Mouse (Mus musculus): ENCODE measurements around the gene Spdye4a. TPM values are rescaled to one million over a fixed set of nuclear protein-coding genes. Genes with fewer than 3 reads are reported as not detected.

Gene Spdye4a
- total and polyA plus RNA-seq, 2 experiments from 2014 or later, result not detected

DNA sequence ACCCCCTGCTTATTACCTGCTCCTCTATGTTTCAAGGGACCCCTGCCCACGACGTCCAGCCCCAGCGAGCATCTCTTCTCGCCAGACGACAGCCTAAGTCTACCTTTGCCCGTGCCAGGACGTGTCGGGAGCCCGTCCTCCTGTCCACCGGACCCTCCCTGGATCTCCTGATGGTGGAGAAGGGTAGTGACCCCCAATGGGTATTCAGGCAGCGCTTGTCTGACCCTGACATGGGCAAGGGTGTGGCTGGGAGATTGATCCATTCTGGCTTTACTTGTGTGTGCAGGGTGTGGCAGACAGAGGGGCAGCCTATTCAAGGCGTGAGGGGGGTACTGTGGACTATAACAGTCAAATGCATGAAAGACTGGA lies 43.4 kb upstream of the Spdye4a start:
- DNase-seq (ENCODE audit: low spot score), result no peak
- Histone ChIP-seq H3K4me1 (ENCODE audit: control insufficient read depth, insufficient read depth) (peaks cover 15% of the 10 kb centered on the region), H3K9ac (replicated peaks; ENCODE audit: low read depth, low read length) (peak overlapping the region; percentile 90), H3K4me3 (ENCODE audit: low read depth, low read length) (peak overlapping the region; percentile 98), H3K4me2 (ENCODE audit: low read depth, low read length) (peak overlapping the region; percentile 99), H3K36me3 (replicated peaks; ENCODE audit: control insufficient read depth, insufficient read depth, low read length) (no peaks in the 10 kb centered on the region), H3K27ac (ENCODE audit: low read depth) (peak overlapping the region; percentile 53), H3K27me3 (ENCODE audit: control insufficient read depth, insufficient read depth, low read length) (no peaks in the 10 kb centered on the region), H3K9me3 (replicated peaks; ENCODE audit: control insufficient read depth, low read length) (no peaks in the 10 kb centered on the region)
- peak; percentile 7; the same call in 1 of the 2 replicates for ATAC-seq (ENCODE audit: insufficient read depth, low read depth)
- WGBS, result 4% methylated on average over 12 of the region's 12 CpGs
- TF ChIP-seq EP300 (IDR thresholded peaks at IDR 0.05; ENCODE audit: low read depth), result no peak
- TF ChIP-seq CTCF (IDR thresholded peaks at IDR 0.05; ENCODE audit: low read depth), result no peak

- Histone ChIP-seq H3K27me3 (ENCODE audit: control insufficient read depth, insufficient read depth, low read length) (no peaks in the 10 kb centered on the region), H3K4me1 (ENCODE audit: control insufficient read depth, insufficient read depth) (peaks cover 15% of the 10 kb centered on the region), H3K4me2 (ENCODE audit: low read depth, low read length) (peak within 1 kb of the TSS; percentile 99), H3K9me3 (replicated peaks; ENCODE audit: control insufficient read depth, low read length) (no peaks in the 10 kb centered on the region), H3K9ac (replicated peaks; ENCODE audit: low read depth, low read length) (peak within 1 kb of the TSS; percentile 90), H3K27ac (ENCODE audit: low read depth) (peak within 1 kb of the TSS; percentile 53), H3K4me3 (ENCODE audit: low read depth, low read length) (peak within 1 kb of the TSS; percentile 98), H3K36me3 (replicated peaks; ENCODE audit: control insufficient read depth, insufficient read depth, low read length) (no peaks in the 10 kb centered on the region)
- DNase-seq (ENCODE audit: low spot score) (peak; percentile 29), ATAC-seq (ENCODE audit: insufficient read depth, low read depth) (peak; percentile 79)
- TF ChIP-seq CTCF (IDR thresholded peaks at IDR 0.05; ENCODE audit: low read depth), result no peak
- no peak for TF ChIP-seq EP300 (IDR thresholded peaks at IDR 0.05; ENCODE audit: low read depth)
- WGBS, result under 1% methylated on average over 67 of the region's 79 CpGs
Measured at GRCm38 (mm10) chr5:143269363-143270150, 42.9 kb upstream of the Spdye4a start, which contains the start of gene Zfp316. Gene Zfp316, minus strand, starts transcription at chr5:143270022.

DNA sequence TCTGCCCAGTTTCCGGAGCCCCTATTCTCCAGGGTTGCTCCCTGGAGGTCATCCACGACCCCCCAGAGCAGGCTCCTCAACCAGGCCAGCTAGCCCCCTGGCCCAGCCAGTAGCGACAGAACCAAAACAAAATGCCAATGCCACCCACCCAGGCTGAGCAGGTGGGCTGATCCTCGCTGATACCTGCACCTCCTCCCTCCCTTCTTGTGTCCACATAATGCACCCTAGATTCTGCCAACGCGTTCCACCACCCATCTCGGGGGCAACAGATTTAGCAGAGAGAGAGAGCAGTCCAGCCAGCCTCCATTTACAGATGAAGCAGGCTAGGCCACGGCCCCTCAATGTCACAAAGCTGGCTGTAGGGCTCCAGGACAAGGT lies 42.3 kb upstream of the Spdye4a start:
- peak overlapping the region; percentile 90 for H3K9ac ChIP-seq (replicated peaks; ENCODE audit: low read depth, low read length)
- H3K36me3 ChIP-seq (replicated peaks; ENCODE audit: control insufficient read depth, insufficient read depth, low read length), result no peaks in the 10 kb centered on the region
- peak overlapping the region; percentile 99 for H3K4me2 ChIP-seq (ENCODE audit: low read depth, low read length)
- WGBS, result 28% methylated on average over 8 of the region's 8 CpGs
- TF ChIP-seq CTCF (IDR thresholded peaks at IDR 0.05; ENCODE audit: low read depth), result no peak
- no peak for TF ChIP-seq EP300 (IDR thresholded peaks at IDR 0.05; ENCODE audit: low read depth)
- peak overlapping the region; percentile 98 for H3K4me3 ChIP-seq (ENCODE audit: low read depth, low read length)
- H3K9me3 ChIP-seq (replicated peaks; ENCODE audit: control insufficient read depth, low read length), result no peaks in the 10 kb centered on the region
- H3K27ac ChIP-seq (ENCODE audit: low read depth), result no peak overlapping the region
- H3K4me1 ChIP-seq (ENCODE audit: control insufficient read depth, insufficient read depth), result peaks cover 15% of the 10 kb centered on the region
- H3K27me3 ChIP-seq (ENCODE audit: control insufficient read depth, insufficient read depth, low read length), result no peaks in the 10 kb centered on the region
- DNase-seq (ENCODE audit: low spot score) (no peak), ATAC-seq (ENCODE audit: insufficient read depth, low read depth) (no peak)

GRCm38 (mm10) chr5:143266794-143267193 lies 40.1 kb upstream of the Spdye4a start:
- Histone ChIP-seq H3K9ac (replicated peaks; ENCODE audit: low read depth, low read length) (no peak overlapping the region), H3K4me2 (ENCODE audit: low read depth, low read length) (no peak overlapping the region), H3K27ac (ENCODE audit: low read depth) (no peak overlapping the region), H3K27me3 (ENCODE audit: control insufficient read depth, insufficient read depth, low read length) (no peaks in the 10 kb centered on the region), H3K9me3 (replicated peaks; ENCODE audit: control insufficient read depth, low read length) (no peaks in the 10 kb centered on the region), H3K4me3 (ENCODE audit: low read depth, low read length) (no peak overlapping the region), H3K36me3 (replicated peaks; ENCODE audit: control insufficient read depth, insufficient read depth, low read length) (0 out of 2 replicates have a peak, but pooled peaks cover 19% of the 10 kb centered on the region), H3K4me1 (ENCODE audit: control insufficient read depth, insufficient read depth) (peaks cover 15% of the 10 kb centered on the region)
- no peak for TF ChIP-seq CTCF (IDR thresholded peaks at IDR 0.05; ENCODE audit: low read depth)
- no peak for TF ChIP-seq EP300 (IDR thresholded peaks at IDR 0.05; ENCODE audit: low read depth)
- DNase-seq (ENCODE audit: low spot score), result no peak
- WGBS, result 81% methylated on average over 6 of the region's 6 CpGs
- ATAC-seq (ENCODE audit: insufficient read depth, low read depth), result no peak

- Histone ChIP-seq H3K36me3 (replicated peaks; ENCODE audit: control insufficient read depth, insufficient read depth, low read length) (0 out of 2 replicates have a peak, but pooled peaks cover 24% of the 10 kb centered on the region), H3K4me2 (ENCODE audit: low read depth, low read length) (no peak overlapping the region), H3K4me1 (ENCODE audit: control insufficient read depth, insufficient read depth) (peaks cover 11% of the 10 kb centered on the region), H3K9ac (replicated peaks; ENCODE audit: low read depth, low read length) (no peak overlapping the region), H3K9me3 (replicated peaks; ENCODE audit: control insufficient read depth, low read length) (no peaks in the 10 kb centered on the region), H3K27me3 (ENCODE audit: control insufficient read depth, insufficient read depth, low read length) (no peaks in the 10 kb centered on the region), H3K27ac (ENCODE audit: low read depth) (no peak overlapping the region), H3K4me3 (ENCODE audit: low read depth, low read length) (no peak overlapping the region)
- ATAC-seq (ENCODE audit: insufficient read depth, low read depth) (no peak), DNase-seq (ENCODE audit: low spot score) (no peak)
- TF ChIP-seq EP300 (IDR thresholded peaks at IDR 0.05; ENCODE audit: low read depth) (no peak), CTCF (IDR thresholded peaks at IDR 0.05; ENCODE audit: low read depth) (no peak)
- 54% methylated on average over 1 of the region's 1 CpGs for WGBS
Measured at GRCm38 (mm10) chr5:143265409-143265808, 38.7 kb upstream of the Spdye4a start.

All from heart, postnatal 0 days (tissue).